Mouse (Mus musculus) adrenal gland, postnatal 4 days (tissue): ENCODE measurements around the gene Pafah1b1. TPM values are rescaled to one million over a fixed set of nuclear protein-coding genes. Genes with fewer than 3 reads are reported as not detected.
A peak's percentile ranks its signal among the peaks of the same experiment; 100 is the strongest.

Experiments
- DNase-seq, 2 experiments: peaks; one replicate each; pipeline ENCODE4 v3.0.0; 2021 to 2022; ENCODE audit warnings: low spot score in 2 of 2, mixed read lengths in 2 of 2
- long read RNA-seq, 2 experiments: library from polyadenylated mRNA; stranded (forward); transcript quantifications; one replicate each; pipeline ENCODE4 v2.0.0; 2021
- total RNA-seq, 2 experiments: library from RNA; stranded (reverse); gene quantifications; 2 replicates each; pipeline ENCODE4 v1.2.3; 2021

Gene Pafah1b1
- 100 to 1,000 TPM; 165 to 177 TPM for total RNA-seq
- long read RNA-seq, experiment 1, full-length matches to known transcripts, result 34 of 45 reads
- long read RNA-seq, experiment 1, partial matches to known transcripts, result 3 of 45 reads
- long read RNA-seq, experiment 1, other reads (novel, unspliced or antisense), result 8 of 45 reads
- long read RNA-seq, experiment 2, full-length matches to known transcripts, result 64 of 103 reads
- long read RNA-seq, experiment 2, partial matches to known transcripts, result 10 of 103 reads
- long read RNA-seq, experiment 2, other reads (novel, unspliced or antisense), result 29 of 103 reads

DNA sequence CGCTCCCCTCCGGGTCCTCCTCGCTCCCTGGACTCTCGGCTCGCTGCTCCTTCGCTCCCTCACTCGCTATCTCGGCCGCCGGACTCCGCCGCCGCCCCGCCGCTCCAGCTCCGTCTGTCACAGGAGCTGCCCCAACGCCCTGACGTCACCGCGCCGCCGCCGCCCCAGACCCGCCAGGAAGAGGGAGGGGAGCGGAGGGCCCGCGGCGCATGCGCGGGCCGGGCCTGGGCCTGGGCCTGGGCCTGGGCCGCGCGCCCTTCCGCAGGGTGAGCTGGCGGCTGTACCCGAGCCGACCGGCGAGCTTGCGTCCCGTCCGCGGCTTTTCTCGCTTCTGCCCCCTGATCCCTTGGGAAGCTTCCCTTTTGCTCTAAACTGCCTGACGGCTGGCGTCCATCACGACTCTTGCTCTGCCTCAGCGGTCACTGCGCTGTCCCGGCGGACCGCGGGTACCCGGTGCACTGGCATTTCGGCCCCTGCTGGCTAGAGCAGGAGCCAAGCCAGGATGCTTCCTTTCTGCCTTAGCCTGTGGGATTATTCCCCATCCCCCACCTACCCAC, at the start of gene Pafah1b1:
Gene Pafah1b1, minus strand, starts transcription at position 436 of the 557 bp plus-strand sequence.
- DNase-seq, result peak; percentile 88 to 92

DNA sequence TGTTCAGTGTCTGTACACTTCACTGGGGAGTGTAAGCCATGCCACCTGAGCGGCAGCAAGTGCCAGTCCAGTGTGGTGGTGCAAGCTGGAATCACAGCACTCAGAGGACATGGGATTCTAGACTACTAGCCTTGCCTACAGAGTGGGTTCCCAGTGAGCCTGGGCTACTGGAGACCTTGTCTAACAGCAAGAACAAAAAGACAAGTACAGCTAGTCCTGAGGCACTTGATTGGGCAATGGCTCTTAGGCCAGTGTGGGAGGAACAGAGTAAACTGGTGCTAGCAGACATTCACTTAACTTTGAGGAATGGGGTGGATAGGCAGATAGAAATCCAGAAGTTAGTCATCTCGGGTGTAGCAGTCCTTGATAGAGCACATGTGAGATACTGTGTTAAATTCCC, 47.9 kb upstream of the Pafah1b1 start:
- no peak for DNase-seq

DNA sequence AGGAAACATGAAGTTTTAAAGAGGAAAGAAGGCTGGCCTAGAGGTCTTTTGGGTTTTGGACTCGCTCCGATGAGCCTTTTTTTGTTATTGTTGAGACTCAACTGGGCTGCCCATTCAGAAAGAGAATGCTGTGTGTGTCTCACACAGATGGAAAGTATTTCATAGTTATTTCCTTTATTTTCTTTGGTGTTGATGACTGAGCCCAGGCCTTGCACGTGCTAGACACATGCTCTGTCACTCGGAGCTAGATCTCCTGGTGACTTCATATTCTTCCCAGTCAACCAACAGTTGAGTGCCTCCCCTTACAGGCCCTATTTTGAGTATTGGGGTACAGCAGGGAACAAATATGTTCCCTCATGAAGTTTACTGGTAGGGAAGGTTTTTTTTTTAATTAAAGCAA, 47.2 kb upstream of the Pafah1b1 start:
- no peak for DNase-seq

DNA sequence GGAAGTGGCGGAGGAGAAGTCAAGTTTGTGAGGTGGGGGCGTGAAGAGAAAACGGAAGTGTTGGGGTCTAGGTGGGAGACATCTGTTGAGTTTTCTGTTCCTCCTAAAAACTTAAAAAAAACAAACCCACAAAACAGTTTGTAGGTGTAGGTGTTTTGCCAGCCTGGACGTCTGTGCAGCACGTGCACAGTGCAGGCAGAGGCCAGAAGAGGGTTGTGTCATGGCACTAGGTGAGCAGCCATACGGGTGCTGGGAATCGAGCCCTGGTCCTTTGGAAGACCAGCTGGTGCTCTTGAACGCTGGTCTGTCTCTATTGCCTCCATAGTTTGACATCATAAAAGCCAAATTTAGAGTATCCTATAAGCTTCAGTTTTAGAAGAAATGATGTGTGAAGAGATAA, 46.8 kb upstream of the Pafah1b1 start:
- no peak for DNase-seq

DNA sequence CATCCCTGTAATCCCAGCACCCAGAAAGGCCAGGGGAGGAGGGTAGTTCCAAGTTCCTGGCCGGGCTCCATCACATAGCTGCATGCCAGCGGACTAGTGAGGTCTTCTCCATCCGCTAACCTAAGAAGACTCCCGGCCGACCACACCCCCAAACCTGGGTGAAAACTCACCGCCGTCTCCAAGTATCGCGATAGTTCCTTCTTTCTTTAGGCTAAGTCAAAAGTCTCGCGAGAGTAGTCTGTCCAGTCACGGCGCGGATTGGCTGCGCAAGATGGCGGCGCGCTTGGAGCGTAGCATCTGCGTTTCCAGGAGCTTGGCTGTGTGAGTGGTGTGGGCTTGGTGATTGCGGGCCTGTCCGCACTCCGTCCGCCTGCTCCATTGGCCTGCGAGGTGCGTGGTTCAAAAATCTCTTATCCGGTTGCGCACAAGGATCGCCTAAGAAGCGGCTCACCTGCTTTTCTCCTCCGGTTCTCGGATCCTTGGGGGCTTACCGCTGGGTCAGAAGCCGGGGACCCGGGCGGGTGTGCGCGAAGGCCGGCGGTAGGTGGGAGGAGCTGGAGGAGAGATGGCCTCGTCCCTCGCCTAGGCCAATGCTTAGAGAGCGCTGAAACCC, 46.2 kb upstream of the Pafah1b1 start, which contains the start of gene Mettl16:
Gene Mettl16, plus strand, starts transcription at position 236 of the 613 bp plus-strand sequence.
- DNase-seq, result peak; percentile 70 to 90

DNA sequence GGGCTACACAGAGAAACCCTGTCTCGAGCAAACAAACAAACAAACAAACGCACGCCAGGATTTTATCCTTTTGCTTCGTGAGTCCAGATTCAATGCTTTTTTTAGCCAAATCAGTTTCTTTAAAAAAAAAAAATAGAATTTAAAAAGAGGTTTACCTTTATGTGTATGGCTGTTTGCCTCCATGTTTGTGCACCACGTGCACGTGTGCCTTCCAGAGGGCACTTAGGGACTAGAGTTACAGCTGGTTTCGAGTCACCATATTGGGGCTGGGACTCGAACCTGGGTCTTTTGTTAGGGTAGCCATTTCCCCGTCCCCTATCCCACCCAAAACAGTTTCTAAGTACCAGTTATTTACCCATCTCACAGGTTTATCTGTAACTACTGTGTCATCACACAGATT, 45.6 kb upstream of the Pafah1b1 start:
- DNase-seq, result no peak

DNA sequence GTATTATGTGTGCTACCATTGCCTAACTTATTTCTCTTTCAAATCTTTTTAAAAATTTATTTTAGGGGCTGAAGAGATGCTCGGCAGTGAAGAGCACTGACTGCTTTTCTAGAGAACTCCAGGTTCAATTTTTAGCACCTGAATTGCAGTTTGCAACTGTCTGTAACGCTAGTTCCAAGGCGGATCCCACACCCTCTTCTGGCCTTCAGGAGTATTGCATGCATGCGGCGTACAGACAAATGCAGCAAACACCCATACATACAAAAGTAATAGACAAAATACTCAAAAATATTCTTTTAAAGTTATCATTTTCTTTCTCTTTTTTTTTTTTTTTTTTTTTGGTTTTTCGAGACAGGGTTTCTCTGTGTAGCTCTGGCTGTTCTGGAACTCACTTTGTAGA, 43.6 kb upstream of the Pafah1b1 start:
- no peak for DNase-seq

DNA sequence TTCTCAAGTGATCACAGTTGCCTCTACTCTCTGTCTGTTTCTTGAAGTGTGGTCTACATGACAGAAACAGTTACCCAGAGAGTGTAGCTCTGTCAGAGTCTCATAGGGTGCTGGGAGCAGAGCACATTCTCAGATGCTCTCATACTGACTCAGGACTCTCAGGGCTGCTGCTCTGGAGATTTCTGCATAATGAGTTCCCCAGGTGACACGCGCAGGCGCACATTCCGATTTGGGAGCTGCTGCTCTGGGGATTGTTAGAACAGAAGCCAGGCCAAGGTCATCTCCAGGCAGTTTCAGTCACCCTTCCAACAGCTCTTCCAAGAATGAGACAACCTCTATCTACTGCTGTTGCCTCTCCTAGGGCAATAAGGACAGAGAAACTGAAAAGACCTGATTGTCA, 43.0 kb upstream of the Pafah1b1 start:
- DNase-seq, result peak in 1 of 2 experiments; percentile 38

DNA sequence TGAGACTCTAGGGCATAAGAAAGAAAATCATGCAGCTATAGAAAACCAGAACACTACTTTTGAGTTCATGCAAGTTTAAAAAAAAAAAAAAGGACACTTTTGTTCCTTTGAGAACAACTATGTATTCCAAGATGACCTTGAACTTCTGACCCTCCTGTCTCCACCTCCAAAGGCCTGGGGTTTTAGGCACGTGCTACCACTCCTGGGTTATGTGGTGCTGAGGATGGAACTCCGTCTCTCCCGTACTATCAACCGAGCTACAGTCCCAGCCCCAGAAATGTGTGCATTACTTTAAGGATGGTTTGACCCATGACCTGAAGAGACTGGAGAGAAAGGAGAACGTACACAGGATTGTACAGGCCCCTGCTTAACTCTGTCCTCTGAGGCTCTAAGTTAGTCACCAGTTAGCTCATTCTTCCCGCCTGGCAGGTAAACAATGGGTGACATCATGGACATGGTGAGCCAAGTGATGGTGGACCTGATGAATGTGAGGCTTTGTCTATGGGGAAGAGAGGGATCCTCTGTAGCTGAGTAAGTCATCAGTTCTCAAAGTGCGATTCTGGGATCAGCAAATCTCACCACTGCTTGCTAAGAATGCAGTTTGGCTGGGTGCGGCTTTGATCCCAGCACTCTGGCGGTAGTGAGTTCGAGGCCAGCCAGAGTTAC, 39.6 kb upstream of the Pafah1b1 start:
- no peak for DNase-seq

DNA sequence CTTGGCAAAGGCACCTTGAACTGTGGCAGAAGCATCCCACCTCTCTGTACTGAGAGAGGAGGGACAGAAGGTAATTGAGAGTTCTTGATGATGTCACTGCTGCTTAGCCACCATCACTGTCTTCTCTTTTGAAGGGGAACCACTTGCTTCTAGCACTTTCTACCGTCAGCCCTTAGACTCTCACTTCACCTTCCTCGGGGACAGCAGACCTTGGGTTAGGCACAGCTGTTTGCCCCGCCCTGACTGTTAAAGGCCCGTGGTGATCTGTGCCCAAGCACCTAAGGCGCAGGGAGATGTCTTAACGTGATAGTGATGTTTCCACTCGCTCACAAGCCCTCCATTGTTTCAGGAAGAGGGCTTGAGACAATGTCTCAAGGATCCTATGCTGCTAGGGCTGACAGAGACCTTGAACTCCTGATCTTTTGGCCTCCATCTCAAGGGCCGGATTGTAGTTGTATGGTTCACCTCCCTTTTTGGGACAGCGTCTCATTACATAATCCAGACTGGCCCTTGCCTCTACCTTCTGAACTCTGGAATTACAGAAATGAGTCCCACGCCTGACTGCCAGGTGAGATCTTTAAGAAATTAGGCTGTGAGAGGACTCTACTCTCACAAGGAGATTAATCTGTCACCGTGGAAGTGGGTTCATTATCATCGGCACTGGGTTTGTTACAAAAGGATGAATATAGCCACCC, 36.7 kb upstream of the Pafah1b1 start:
- no peak for DNase-seq

DNA sequence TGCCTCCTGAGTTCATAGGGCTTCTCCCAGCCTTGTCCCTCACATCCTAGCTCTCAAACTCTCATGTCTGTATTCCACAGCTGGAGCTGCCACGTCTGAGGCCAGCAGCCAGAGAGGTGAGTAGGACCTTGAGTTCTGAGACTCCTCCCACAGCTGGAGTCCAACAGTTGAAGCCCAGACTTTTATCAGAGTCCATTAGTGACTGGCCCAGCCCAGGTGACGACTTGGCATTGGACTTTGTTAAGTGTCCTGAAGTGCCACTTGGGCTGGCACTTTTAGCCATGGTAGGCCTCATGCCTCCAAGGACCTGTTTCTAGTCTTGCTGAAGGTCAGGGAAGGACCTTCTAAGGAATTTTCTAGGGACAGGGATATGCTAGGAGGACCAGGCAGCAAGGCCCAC, 32.2 kb upstream of the Pafah1b1 start:
- DNase-seq, result no peak

DNA sequence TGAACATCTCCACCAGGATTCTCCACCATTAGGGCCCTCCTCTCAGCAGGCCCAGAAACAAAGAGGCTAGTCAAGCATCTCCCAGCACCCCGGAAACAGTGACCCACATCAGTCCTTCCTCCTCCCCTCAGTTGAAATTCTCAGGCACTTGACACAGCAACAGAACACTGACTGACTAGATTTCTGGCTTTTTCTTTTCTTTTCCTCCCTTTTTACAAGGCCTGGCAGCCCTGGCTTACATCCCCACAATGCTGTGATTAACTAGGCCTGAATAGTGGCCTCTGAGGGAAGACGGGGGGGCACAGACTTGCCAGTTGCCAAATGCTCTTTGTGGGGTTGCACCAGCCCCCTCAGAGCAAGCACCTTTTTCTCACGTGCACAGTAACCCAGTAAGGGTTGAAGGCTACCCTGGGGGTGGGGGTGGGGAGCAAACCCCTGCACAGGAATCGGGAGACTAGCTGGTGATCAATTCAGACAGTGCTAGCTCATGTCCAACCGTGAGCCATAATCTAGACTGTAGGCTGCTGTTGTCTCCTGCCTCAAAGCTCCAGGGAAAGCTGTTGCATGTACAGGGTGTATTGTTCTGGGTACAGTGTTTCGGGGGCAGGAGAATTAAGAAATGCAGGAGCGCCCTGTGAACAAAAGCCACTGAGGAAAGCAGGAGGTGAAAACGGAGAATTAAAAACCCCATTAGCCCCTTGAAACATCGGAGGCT, 27.0 kb upstream of the Pafah1b1 start:
- no peak for DNase-seq

DNA sequence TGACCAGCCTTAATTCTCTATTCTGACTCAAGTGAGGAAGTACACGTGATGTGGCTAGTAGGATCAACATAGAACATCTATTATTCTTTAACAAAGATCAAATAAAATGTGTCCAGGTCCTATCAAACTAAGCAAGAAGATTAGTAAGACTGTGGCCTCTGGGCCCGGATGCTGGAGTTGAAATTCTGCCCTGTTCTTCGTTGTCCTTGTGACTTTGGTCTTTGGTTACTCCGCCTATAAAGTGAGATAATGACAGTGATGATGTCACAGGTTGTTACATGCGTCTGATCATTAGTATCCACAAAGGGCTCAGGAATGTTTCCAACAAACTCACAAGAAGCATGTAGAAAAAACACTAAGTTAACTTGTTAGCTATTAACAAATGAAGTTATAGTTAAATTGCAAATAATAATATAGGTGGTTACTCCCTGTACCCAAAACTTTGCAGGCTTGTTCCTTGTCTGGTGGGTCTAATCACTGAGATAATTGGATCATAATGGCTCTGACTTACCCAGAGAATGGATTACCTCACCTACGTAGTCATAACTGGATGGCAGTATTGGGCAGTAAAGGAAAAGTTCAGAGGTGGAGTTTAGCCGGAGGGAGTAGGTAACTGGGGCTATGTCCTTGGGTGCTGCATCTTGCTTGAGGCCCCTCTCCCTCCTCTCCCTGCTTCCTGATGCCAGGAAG, 26.3 kb upstream of the Pafah1b1 start:
- DNase-seq, result no peak

DNA sequence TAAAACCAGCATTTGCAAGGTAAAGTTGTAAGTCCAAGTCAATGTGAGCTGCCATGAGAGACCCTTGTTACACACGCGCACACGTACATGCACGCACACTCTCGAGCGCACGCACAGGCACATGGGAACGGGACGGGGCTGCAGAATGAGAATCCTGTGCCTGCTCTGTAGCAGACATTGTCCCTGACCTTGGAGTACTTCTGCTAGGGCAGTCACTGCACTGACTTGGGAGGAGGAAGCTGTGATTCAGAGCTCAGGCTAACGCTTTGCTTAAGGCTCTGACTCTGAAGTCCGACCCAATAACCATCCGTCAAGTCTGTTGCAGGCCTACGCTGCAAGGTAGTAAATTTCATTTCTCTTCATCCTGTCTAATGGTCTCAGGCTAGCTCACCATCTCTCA, 24.8 kb upstream of the Pafah1b1 start:
- no peak for DNase-seq

DNA sequence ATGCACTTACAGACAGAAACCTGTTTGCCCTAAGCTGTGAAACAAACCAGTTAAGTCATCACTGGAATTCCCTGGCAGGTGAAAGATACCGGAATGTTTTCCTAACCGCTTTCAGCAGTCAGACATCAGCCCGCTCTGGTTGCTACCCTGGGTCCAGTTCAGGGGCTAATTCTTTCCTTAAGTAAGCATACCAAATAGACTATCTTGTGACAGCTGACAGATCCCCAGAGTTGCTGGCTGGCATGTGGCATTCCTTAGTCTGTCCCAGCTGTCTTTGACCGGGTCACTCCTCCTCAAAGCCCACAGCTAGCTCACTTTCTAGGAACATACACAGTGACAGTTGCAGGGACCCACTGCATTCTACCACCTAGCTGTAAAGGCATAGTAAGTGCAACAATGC, 23.6 kb upstream of the Pafah1b1 start:
- DNase-seq, result no peak

DNA sequence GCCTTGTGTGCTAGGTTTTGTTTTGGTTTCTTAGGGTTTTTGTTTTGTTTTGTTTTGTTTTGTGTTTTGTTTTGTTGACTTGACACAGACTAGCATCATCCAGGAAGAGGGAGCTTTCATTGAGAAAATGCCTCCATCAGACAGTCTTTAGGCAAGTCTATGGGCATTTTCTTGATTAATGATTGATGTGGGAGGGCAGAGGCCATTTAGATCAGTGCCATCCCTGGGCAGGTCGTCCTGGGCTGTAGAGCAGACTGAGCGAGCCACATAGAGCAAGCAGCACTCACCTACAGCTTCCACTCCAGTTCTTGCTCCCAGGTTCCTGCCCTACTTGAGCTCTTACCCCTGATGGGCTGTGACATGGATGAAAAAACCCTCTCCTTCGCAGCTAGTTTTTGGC, 13.4 kb upstream of the Pafah1b1 start:
- DNase-seq, result no peak

DNA sequence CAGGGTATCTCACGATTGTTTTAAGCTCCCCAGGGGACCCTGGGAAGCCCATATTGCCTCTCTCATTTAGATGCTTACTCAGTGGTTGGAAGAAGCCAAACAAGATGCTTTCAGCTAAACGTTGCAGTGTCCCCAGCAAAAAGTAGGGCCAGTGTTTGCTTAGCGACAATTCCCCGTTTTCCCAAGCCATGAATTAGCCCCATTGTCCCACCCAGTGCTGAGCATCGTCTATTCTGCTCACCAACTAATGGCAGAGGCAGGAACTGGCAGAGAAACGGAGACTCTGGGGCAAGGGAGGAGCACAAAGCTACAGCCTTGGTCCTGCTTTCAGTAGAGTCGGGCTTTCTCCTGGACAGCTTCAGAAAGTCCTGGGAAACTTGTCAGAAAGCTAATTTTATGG, 10.4 kb upstream of the Pafah1b1 start:
- no peak for DNase-seq

DNA sequence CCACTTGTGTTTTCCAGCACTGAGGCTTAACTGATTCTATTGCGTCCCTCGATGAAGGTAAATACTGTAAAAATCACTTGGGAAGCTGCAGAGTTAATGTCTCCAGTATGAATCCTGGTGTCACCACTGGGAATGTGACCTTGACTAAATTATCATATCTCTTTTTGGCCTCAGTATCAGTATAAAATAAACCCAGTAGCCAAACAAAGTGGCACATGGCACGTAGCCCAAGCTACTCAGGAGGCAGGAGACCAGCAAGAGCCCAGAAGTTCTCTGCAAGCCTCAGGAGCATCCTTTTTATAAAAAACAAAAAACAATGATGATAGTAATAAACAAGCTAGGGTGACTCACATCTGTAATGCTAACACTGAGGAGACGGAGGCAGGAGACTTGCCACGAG, 711 bp upstream of the Pafah1b1 start:
- no peak for DNase-seq

DNA sequence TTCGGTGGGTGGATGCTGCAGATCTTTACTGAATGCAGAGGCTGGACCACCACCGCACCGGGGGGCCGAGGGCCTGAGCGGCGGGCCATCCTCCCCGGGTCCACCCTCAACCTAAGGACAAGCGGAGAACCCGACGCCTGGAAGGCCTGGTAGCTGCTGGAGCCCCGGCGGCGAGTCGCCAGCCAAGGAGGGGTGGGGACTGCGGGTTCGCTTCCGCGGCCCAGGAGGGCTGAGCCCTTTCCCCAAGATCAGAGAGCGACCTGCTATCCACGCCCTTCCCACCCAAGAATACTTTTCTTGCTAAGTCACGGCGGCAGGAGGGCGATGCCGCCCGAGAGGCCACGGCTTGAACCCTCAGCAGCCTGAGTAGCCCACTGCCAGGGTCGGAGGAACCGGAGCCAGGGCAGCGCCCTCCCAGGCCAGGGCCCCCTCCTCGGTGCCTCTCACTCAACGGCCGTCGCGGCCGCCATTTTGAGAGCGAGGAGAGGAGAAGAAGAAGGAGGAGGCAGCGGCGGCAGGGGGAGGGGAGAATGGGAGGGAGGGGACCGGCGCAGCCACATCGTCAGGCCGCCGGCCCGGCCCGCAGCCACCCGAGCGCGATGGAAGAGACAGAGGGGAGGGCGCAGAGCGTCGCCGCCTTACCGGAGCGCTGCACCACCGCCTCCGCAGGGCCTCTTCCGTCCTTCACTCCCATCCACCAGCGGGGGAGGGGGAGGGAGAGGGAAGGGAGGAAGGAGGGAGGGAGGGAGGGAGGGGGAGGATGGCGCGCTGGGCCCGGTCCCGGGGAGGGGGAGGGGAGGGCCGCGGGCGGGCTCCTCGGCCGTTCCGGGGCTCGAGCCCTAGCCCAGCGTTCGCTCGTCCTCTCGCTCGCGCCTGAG, 874 bp downstream of the Pafah1b1 start:
- peak; percentile 61 to 75 for DNase-seq
